Mouse (Mus musculus): ENCODE measurements at regions not wholly inside any gene's neighbourhood (a gene's known extent, or its start where the extent isn't known, plus 50 kb on each side); places are given as distances from the start of the nearest gene placed in this dataset.

DNA sequence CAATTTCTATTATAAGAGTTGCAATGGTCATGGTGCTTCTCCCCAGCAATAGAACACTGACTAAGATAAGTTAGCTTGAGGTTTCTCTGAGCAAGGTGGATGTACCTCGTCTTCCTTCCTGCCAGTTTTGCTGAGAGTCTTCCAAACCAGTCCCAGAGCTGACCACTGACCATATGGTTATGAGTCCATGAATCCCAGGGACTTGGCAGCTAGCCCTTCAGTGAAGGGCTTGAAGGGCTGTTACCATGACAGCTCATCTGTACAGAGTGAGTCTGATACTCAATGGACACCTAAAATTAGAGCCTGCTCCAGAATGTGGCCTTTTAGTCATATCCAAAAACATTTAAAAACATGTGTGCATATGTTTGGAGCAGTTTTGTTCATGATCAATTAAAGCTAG is 297.5 kb upstream of the Thsd7b start:
- no peak for DNase-seq (ENCODE audit: low spot score)

DNA sequence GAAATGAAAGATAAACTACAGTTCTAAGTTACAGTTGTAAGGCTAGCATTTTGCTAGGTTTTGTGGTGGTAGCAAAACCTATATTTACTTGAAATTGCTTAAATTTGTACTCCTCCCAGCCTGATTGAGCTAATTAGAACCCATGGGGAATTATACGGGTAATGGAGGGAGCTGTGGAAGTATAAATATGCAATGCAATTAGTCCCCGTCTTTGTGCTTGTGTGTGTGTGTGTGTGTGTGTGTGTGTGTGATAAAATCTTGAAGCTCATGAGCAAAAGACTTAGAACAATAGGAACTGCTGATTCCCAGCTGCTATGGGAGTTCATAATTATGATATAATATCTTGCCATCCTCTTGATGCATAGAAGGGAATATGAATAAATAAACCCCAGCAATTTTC is 321.7 kb upstream of the Thsd7b start:
- DNase-seq (ENCODE audit: low spot score) = no peak

DNA sequence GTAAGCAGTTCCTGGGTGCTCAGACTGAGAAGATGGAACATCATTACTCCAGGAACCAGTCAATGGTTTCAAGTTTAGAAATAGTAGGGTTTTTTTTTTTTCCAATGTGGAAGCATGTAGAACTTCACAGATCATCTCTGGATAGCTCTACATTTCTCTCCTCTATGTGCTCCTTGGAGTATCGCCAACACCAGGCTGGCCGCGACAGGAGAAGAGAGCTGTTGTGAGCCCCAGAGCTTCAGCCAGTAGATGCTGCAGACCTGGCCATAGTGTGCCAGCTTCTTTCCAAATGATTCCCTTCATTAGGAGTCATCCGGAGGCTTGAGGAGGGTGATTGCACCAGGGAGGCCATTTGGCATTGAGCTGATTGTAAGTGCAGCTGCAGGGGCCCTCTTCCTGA is 322.6 kb upstream of the Thsd7b start:
- no peak for DNase-seq (ENCODE audit: low spot score)

DNA sequence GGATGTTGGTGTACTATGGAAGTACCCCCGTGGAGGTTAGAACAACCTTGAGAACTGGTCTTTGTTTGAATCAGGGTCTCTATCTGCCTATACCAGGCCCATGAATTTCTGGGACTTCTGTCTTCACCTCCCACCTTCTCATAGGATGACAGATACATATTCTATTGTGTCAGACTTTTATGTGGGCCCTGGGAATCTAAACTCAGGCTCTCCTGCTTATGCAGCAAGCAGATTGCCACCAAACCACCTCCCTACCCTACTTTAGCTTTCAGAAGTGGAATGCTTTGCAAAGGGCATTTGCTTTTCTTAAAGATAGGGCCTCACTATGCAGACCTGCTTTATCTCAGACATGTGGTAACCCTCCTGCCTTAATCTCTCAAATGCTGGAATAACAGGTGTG is 322.7 kb upstream of the Cxcr4 start:
- DNase-seq (ENCODE audit: low spot score) = no peak

DNA sequence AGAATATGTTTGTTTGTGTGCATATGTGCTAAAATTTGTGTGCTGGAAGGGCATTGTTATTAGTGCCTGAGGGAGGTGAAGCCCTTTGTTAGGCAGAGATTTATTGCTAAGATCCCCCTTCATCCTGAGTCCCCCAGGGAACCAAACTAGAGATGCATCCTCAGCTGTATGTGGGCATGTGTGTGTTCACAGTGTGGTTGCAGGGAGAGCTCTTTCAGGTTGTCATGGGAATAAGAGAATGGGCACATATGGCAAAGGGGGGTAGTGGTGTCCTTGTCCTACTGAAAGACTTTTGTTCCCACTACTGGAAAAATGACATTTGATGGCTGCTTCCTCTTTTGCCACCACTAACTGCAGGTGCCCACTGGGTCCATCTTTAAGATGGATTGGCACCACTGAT is 320.4 kb upstream of the Cxcr4 start:
- no peak for DNase-seq (ENCODE audit: low spot score)

DNA sequence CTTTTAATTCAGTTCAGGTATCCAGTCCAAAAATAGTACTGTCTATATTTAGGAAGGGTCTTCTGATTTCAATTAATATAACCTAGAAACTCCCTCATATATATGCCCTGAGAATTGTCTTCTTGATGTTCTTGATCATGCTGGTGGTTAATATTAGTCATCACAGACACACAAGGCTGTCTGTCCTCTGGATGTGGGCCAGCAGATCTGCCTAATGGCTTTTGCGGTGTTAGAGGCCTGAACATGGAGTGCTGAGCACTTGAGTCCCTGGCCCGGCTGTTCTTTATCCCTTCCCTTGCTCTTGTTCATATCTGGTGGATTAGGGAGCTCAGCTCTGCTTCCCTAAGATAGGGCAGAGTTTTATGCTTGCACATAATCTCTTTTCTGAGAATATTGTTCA is 315.5 kb upstream of the Cxcr4 start:
- DNase-seq (ENCODE audit: low spot score) = no peak

DNA sequence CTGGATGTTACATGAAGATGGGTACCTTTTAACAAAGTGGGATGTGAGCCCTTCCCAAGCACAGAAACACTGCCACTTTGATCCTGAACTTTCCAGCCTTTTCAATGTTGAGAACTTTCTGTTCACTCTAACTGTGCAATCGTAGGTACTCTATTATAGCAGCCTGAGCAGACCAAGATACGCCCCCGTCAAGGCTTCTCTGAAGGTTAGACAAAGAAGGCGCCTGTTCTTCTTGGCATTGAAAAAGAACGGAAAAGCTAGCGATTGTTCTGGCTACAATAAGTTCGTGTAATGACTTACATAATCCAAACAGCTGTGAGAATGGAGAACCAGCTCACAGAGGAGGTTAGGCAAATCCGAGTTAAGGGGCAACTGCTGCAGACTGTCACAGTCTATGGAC is 305.9 kb upstream of the Cxcr4 start:
- no peak for DNase-seq (ENCODE audit: low spot score)

DNA sequence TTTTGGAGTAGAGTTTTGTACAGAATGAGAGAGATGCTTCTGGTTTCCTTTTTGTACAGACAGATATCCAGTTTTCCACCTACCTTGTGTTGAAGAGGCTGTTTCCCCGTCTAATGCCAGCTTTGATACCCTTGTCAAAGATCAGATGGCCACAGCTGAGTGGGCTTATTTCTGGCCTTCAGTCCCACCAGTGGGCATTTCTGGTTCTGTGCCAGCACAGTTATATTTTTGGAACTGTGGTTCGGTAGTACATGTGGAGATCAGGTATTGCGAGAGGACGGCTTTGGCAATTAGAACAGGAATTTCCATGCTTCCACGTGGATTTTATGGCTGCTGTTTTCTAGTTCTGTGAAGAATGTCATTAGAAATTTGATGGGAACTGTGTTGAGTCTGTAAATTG is 302.5 kb upstream of the Cxcr4 start:
- no peak for DNase-seq (ENCODE audit: low spot score)

DNA sequence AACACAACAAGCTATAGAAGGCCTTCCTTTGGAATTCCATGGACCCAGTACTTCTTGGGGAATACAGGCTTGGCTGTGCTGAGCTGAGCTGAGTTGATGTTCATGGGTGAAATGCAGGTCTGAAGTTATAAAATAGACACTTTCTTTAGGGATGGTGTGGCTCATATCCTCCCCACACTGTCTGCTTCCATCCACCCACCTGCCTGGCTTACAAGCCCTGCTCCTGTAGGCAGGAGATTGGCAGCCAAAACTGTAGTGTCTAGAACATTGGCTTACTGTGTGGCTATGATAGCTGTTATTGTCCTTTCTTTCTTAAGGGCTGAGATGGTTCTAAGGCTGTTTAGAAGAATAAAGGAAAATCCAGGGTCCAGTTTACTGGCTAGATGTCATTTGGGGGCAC is 286.2 kb upstream of the Cxcr4 start:
- DNase-seq (ENCODE audit: low spot score) = no peak

DNA sequence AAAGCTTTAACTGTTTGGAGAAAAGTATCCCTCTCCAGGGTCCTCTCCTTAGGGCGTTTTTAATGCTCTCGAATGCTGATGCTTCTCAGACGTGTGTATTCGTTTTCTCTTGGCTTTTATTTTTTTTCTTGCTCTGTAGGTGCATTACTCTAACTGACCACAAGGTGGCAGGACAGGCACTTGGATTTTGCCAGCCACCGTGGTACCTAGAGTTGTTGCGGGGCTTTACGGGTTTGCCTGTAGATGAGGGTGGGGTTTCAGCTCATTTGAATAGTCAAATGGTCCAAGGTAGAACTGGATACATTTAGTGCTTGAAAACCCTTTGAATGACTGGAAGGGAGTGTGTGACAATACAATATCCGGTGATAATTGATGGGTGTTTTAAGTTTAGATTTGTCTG is 283.2 kb upstream of the Cxcr4 start:
- DNase-seq (ENCODE audit: low spot score) = peak; percentile 26

DNA sequence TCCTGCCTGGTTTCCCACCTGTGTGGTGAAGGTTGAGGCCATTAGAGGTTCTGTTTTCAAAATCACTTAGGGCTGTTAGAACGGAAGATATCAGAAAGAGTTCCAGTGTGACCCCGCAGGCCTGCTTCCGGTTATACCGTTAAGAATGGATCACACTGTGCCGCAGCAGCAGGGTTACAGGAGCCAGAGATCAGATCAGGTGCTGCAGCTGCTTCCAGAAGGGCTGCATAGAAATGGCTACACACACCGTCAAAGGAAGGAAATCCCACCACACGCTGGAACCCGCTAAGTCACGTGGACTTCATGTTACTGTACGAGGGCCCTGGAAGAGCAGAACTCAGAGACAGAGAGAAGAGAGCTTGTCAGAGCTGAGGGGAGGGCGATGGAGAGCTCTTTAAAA is 282.1 kb upstream of the Cxcr4 start:
- no peak for DNase-seq (ENCODE audit: low spot score)

DNA sequence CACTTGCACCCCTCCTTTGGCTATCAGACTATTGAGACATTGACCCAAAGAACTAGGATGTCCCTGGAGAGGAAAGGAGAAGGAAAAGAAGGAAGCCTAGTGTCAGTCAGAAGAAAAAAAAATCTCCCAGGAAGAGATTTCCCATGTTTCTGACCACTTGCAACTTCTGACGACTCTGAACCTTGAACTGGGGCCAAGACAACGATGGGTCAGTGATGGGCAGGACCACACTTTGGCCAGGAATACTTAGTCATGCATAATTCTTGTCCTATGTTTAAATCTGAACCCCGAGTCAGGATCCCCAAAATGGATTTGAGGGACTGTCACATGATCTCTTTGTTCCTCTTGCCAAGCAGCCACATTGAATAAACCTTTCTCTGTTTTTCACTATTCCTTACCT is 276.7 kb upstream of the Cxcr4 start:
- DNase-seq (ENCODE audit: low spot score) = no peak

DNA sequence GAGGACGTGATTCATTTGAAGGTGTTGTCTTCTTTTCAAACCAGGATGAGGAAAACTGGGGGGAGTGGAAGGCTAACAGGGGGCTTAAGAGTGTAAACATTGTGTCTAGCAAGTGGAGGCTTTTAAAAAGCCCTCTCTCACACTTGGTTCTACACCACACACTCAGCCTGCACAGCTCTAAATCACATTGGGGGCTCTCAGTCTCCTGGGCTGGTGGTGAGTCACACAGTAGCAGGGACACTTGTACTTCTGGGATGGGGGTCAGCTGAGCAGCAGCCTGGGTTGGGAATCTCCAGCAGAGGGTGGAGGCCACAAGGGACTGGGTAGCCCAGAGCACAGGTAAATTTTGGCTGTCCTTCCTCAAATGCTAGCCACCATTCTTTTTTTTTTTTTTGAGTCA is 268.4 kb upstream of the Cxcr4 start:
- DNase-seq (ENCODE audit: low spot score) = no peak

DNA sequence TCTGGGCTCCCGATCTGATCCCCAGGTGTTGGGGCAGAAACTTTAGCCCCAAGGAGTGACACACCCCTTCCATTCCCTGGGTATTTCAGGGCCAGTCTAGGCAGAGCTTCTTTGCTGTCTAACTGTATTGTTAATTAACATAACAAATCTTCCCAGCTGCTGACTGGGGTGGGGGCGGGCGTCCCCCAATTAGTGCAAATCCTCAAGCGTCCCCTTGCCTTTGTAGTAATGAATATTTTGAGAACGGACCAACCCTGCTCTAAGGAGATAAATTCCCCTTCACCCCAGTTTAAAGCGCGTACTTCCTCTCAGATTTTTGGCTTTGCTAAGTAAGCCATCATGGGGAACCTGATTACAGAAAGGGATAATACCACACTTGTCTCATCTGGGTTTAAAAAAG is 268.0 kb upstream of the Cxcr4 start:
- DNase-seq (ENCODE audit: low spot score) = no peak

DNA sequence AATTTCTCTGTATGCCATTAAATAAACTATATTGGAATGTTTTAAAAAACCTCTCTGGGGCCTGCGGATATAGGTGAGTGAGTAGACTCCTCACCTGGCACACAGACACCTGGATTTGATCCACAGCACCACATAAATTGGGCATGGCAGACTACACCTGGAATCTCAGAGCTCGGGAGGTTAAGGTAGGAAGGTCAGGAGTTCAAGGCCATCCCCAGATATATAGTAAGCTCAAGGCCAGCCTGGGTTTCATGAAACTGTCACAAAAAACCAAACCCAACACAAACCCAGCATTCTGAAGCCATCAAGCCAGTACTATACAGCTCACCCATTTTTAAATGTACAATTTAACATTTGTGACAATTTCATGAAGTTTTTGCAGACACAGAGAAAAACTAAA is 266.6 kb upstream of the Cxcr4 start:
- DNase-seq (ENCODE audit: low spot score) = no peak

DNA sequence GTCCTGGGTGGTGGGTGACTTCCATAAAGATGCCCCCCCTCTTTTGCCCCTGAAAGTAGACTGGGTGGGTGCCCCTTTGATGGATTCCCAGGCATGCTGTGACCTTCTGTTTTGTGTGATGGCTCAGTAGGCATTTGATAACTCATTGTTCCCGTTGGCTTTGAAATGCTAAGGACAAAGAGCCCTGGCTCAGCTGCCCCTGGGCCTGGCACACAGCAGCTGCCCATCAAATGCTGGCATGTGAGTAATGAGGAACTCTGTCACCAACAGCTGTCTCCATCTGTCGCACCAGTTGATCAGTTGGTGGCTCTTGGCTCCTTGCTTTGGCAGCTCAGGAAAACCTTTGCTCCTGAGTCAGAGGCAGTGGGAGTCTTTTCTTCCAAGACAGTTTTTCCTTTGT is 264.8 kb upstream of the Cxcr4 start:
- no peak for DNase-seq (ENCODE audit: low spot score)

DNA sequence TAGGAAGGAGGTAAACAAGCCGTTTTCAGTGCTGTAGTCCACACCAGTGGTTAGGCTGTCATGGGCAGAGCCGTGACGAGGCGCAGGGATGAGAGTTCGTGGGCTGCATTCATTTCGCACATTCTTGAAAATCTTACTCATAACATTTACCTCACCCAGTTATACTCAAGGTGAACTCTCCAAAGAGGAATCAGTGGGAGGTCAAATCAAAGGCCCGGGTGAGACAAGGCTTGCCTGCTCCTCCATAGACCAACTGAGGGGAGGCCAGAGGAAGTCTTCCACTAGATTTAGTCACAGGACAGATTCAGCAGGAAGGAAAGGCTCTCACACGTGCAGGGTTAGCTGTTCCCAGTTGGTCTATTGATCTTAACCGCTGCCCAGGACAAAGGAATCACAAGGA is 262.6 kb upstream of the Cxcr4 start:
- no peak for DNase-seq (ENCODE audit: low spot score)

DNA sequence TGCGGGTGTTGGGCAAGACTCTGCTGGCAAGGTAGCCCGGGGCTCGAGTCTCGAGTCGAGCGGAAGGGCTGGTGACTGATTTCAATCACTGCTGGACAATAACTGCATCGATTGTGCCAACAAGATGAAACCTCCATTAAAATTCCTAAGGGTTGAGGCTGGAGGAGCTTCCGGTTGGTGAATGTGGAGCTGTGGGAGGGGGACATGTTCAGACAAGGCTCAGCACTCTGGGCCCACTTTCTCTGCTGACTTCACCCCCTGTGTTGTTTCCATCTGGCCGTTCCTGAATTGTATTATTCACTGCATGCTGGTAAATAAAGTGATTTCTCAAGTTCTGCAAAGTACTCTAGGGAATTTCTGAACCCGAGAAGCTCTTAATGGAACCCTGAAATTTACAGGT is 261.2 kb upstream of the Cxcr4 start:
- DNase-seq (ENCODE audit: low spot score) = no peak

DNA sequence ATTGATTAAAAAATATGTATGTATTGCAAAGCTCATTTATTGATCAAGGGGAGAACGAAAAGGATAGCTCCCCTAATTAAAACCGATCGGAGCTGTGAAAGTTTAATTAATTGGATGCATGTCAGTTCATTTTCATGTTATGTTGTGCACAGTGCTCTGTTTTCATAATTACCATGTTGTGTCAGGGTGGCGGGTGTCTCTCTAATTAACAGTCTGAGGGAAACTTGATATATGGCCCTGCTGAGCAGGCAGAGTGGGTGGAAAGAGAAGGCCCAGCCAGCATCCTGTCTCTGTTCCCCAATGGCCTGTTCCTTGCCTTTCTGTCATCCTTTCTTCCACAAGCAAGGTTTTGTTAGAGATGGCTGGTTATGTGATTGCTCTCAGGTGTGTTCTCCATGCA is 245.3 kb upstream of the Cxcr4 start:
- no peak for DNase-seq (ENCODE audit: low spot score)

DNA sequence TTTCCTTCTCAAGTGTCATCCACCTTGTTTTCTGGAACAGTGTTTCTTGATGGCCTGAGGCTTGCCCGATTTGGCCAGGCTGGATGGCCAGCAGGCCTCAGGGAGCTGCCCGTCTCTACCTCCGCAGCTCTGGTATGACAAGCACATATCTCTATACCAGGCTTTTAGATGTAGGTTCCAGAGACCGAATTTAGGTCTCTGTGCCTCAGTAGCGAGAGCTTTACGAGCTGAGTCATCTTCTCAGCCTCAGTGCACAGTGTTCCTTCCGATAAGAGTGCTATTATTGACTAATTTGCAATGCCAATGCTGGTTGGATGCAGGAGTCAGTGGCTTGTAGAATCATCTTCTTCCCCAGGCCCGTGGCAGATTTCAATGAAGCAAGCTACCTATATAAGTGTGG is 243.4 kb upstream of the Cxcr4 start:
- DNase-seq (ENCODE audit: low spot score) = no peak

DNA sequence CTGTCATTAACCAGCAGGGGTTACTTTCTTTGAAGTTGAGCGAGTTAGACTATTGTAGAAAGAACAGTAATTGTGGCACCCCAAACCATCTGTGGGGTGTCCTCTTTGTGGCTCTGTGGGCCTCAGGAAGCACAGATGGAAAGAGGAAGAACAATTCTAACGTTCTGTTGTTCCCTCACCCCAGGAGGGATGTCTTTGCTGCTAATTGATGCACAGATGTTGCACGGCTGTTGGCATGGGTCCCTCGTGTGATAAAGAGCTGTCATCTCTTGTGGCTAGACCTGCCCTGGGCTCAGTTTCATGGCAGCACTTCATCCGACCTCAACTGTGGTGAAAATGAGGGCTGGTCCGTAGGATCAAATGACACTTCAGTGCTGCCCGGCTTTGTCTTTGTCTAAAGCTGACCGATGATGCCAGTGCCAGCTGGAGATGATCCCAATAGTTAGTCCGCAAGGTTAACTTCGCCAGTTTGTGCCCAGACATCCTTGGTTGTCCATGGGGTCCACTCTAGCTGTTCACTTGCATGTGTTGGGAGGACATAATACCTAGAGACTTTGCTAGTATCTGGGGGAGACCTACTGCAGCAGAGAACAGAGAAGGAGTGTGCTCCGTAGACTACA is 241.1 kb upstream of the Cxcr4 start:
- DNase-seq (ENCODE audit: low spot score) = no peak

DNA sequence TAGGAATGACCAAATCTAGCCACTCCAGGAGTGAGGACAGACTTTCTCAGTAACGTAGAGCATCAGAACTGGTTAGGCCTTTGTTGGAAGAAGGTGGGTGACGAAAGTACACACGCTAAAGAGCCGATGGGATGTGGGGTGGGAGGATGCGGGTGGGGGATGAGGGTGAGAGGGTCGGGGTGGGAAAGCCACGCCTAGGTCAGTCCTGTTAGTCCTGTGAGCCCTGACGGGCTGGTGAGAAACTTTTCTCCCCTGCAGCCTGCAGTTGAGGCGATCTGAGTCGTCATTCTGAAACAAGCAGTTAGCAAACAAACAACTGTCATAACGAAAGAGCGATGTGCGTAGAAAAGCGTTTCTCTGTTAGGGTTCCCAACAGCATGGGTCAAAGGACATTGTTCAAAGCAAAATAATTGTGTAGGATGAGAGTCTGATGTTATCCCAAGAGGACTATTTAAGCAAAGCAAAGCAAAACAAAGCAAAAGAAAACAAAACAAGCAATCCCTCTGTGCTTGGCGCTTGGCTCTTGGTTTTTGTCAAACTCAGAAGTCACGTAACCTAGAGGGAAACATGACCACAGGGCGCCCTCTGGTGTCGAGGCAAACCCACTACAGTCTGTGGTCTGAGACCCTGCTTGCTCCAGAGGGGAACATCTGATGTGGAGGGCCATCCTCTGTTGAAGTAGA is 240.2 kb upstream of the Cxcr4 start:
- DNase-seq (ENCODE audit: low spot score) = peak; percentile 38

DNA sequence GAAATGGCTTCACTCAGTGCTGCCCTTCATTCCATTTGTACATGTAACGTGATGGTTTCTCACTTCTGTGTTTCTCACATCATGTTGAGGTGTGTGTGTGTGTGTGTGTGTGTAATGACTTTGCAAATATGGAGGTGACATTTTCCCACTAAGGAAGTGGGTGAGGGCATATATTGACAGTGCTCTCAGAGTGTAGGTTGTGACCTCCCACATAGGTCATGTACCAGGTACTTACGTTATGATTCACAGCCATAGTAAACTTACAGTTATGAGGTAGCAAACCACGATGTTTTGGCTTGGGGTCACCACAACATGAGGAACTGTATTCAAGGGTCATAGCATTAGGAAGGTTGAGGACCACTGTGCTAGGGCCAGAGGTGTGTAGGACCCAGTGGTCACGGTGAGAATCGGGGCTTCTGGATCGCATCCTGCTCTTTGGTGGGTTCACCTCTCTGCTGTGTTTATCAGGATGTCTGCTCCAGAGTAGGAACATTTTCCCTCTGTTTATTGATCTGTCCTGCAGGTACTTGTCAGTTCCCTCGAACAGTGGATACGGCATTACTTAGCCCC is 238.7 kb upstream of the Cxcr4 start:
- DNase-seq (ENCODE audit: low spot score) = no peak

DNA sequence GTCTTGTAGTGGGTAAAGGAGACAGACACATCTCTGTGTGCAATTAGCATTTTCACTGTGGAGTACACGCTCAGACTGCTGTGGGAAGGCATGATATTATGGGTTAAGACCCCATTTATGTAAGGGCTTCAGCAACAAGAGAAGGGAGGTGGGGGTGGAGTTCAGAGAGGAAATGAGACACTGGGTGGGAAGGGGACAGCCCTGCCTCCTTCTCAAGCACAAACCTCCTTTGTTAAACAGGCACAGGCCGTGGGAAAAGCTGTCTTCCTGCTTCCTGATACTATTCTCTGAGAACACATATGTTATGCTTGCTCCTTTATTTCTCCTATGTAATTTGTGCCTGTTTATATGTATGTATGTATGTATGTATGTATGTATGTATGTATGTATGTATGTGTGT is 237.4 kb upstream of the Cxcr4 start:
- DNase-seq (ENCODE audit: low spot score) = no peak
